Mouse (Mus musculus): ENCODE measurements at regions not wholly inside any gene's neighbourhood (a gene's known extent, or its start where the extent isn't known, plus 50 kb on each side); places are given as distances from the start of the nearest gene placed in this dataset.

GRCm38 (mm10) chr3:61740088-61740487, 374.3 kb upstream of the B430305J03Rik start:
- DNase-seq (ENCODE audit: low read depth, low spot score): no peak

GRCm38 (mm10) chr3:61738528-61738927, 372.8 kb upstream of the B430305J03Rik start:
- DNase-seq (ENCODE audit: low read depth, low spot score): peak; percentile 10

GRCm38 (mm10) chr3:61716785-61717184, 351.0 kb upstream of the B430305J03Rik start:
- no peak for DNase-seq (ENCODE audit: low read depth, low spot score)

- no peak for DNase-seq (ENCODE audit: low read depth, low spot score)
These were observed 322.4 kb upstream of the B430305J03Rik start for GRCm38 (mm10) chr3:61687933-61688705.

- DNase-seq (ENCODE audit: low read depth, low spot score): no peak
These were observed 305.1 kb upstream of the B430305J03Rik start for GRCm38 (mm10) chr3:61670874-61671273.

- no peak for DNase-seq (ENCODE audit: low read depth, low spot score)
These were observed 290.4 kb upstream of the B430305J03Rik start for GRCm38 (mm10) chr3:61656143-61656542.

- DNase-seq (ENCODE audit: low read depth, low spot score): no peak
These were observed 262.8 kb upstream of the B430305J03Rik start for GRCm38 (mm10) chr3:61628535-61628934.

GRCm38 (mm10) chr3:61628099-61628498, 262.3 kb upstream of the B430305J03Rik start:
- no peak for DNase-seq (ENCODE audit: low read depth, low spot score)

GRCm38 (mm10) chr3:61623954-61624487, 258.3 kb upstream of the B430305J03Rik start:
- no peak for DNase-seq (ENCODE audit: low read depth, low spot score)

- DNase-seq (ENCODE audit: low read depth, low spot score): no peak
These were observed 239.7 kb upstream of the B430305J03Rik start for GRCm38 (mm10) chr3:61605469-61605868.

GRCm38 (mm10) chr3:61602891-61603290, 237.1 kb upstream of the B430305J03Rik start:
- DNase-seq (ENCODE audit: low read depth, low spot score): no peak

- DNase-seq (ENCODE audit: low read depth, low spot score): no peak
These were observed 229.8 kb upstream of the B430305J03Rik start for GRCm38 (mm10) chr3:61595574-61595973.

- no peak for DNase-seq (ENCODE audit: low read depth, low spot score)
These were observed 226.6 kb upstream of the B430305J03Rik start for GRCm38 (mm10) chr3:61592342-61592741.

GRCm38 (mm10) chr3:61583669-61584068, 217.9 kb upstream of the B430305J03Rik start:
- no peak for DNase-seq (ENCODE audit: low read depth, low spot score)

GRCm38 (mm10) chr3:61582927-61583326, 217.2 kb upstream of the B430305J03Rik start:
- no peak for DNase-seq (ENCODE audit: low read depth, low spot score)

- DNase-seq (ENCODE audit: low read depth, low spot score): no peak
These were observed 214.5 kb upstream of the B430305J03Rik start for GRCm38 (mm10) chr3:61580252-61580651.

GRCm38 (mm10) chr3:61537113-61537512, 171.4 kb upstream of the B430305J03Rik start:
- no peak for DNase-seq (ENCODE audit: low read depth, low spot score)

GRCm38 (mm10) chr3:61535751-61536150, 170.0 kb upstream of the B430305J03Rik start:
- no peak for DNase-seq (ENCODE audit: low read depth, low spot score)

- no peak for DNase-seq (ENCODE audit: low read depth, low spot score)
These were observed 137.4 kb upstream of the B430305J03Rik start for GRCm38 (mm10) chr3:61503178-61503577.

- no peak for DNase-seq (ENCODE audit: low read depth, low spot score)
These were observed 129.1 kb upstream of the B430305J03Rik start for GRCm38 (mm10) chr3:61494835-61495234.

GRCm38 (mm10) chr3:61486808-61487389, 121.1 kb upstream of the B430305J03Rik start:
- no peak for DNase-seq (ENCODE audit: low read depth, low spot score)

- peak; percentile 89 for DNase-seq (ENCODE audit: low read depth, low spot score)
These were observed 113.3 kb upstream of the B430305J03Rik start for GRCm38 (mm10) chr3:61478861-61479584.

Measured in R1 (cell line).